Comparison of ENCODE assay signal across 36 mouse cellular contexts in the genomic region with DNA sequence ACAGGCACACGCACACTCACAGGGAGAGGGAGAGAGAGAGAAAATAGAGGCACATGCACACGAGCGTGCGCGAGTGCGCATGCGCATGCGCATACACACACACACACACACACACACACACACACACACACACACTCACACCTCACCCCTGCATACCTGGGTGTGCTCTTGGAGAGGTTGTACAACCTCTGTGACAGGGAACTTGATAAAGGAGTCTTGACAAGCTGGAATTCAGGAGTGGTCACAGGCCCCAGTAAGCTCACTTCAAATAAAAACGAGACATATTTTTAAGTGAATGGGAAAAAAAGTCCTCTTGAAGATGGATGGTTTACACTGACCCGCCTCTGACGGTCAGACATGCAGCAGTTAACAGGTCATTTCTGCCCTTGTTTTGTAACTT. TPM values are rescaled to one million over a fixed set of nuclear protein-coding genes. Genes with fewer than 3 reads are reported as not detected.
"Had no signal": no experiment of that assay in that cellular context is flagged by ENCODE, and none has a peak within 500 bp of the region (broad histone marks: within the 10 kb centered on the region; RNA-seq: fewer than 3 reads in every experiment).

No protein-coding gene starts in this region.

- H3K27me3 ChIP-seq: embryonic facial prominence, embryonic 12.5 days; embryonic facial prominence, embryonic 13.5 days; embryonic facial prominence, embryonic 15.5 days; forebrain, embryonic 12.5 days; forebrain, embryonic 13.5 days; forebrain, embryonic 15.5 days had no signal

- H3K9ac ChIP-seq: embryonic facial prominence, embryonic 12.5 days; embryonic facial prominence, embryonic 13.5 days; embryonic facial prominence, embryonic 15.5 days; forebrain, embryonic 12.5 days; forebrain, embryonic 13.5 days; forebrain, embryonic 15.5 days; forebrain, postnatal 0 days had no signal

- H3K4me2 ChIP-seq: embryonic facial prominence, embryonic 12.5 days; embryonic facial prominence, embryonic 13.5 days; embryonic facial prominence, embryonic 15.5 days; forebrain, embryonic 12.5 days; forebrain, embryonic 13.5 days; forebrain, embryonic 15.5 days had no signal

- DNase-seq: cerebellum, adult 2 months; cerebellum, adult 8-10 months; cerebellum, adult 9-10 months; cerebellum, adult 9-11 months; cerebellum, postnatal 10 days; cerebellum, postnatal 14 days; cerebellum, postnatal 25 days; cerebellum, postnatal 36 days; embryo, embryonic 11 days; forebrain, postnatal 0 days; gastrocnemius, adult 2 months; gastrocnemius, postnatal 10 days; gastrocnemius, postnatal 14 days; gastrocnemius, postnatal 25 days; gastrocnemius, postnatal 36 days; heart, adult 11 months; heart, adult 18-20 months had no signal

- ATAC-seq: forebrain, embryonic 13.5 days; forebrain, embryonic 14.5 days; forebrain, embryonic 15.5 days; forebrain, embryonic 16.5 days; forebrain, postnatal 0 days had no signal

- H3K4me1 ChIP-seq: embryonic facial prominence, embryonic 10.5 days; embryonic facial prominence, embryonic 12.5 days; embryonic facial prominence, embryonic 13.5 days; embryonic facial prominence, embryonic 15.5 days; forebrain, embryonic 10.5 days; forebrain, embryonic 12.5 days; forebrain, embryonic 13.5 days had no signal

- H3K4me3 ChIP-seq: embryonic facial prominence, embryonic 10.5 days; embryonic facial prominence, embryonic 12.5 days; embryonic facial prominence, embryonic 13.5 days; embryonic facial prominence, embryonic 15.5 days; erythroblast, embryonic 14.5 days; forebrain, embryonic 10.5 days; forebrain, embryonic 12.5 days; forebrain, embryonic 13.5 days; forebrain, embryonic 15.5 days; gastrocnemius, adult 2 months had no signal

- H3K9me3 ChIP-seq: embryonic facial prominence, embryonic 10.5 days; embryonic facial prominence, embryonic 12.5 days; embryonic facial prominence, embryonic 13.5 days; embryonic facial prominence, embryonic 15.5 days; forebrain, embryonic 10.5 days; forebrain, embryonic 12.5 days; forebrain, embryonic 13.5 days; forebrain, embryonic 15.5 days had no signal

- H3K27ac ChIP-seq: embryonic facial prominence, embryonic 10.5 days; embryonic facial prominence, embryonic 12.5 days; embryonic facial prominence, embryonic 13.5 days; embryonic facial prominence, embryonic 15.5 days; forebrain, embryonic 10.5 days; forebrain, embryonic 12.5 days; forebrain, embryonic 13.5 days; forebrain, embryonic 15.5 days; gastrocnemius, adult 2 months had no signal

RNA-seq across cellular contexts. Expression of gene Aqp6, which starts 20.9 kb away (rescaled TPM):
- total RNA-seq: common myeloid progenitor, adult 5-6 weeks; forebrain, postnatal 0 days; gastrocnemius, adult 18-20 months; gastrocnemius, adult 2 months; gastrocnemius, adult 8-10 months; gastrocnemius, postnatal 10 days; gastrocnemius, postnatal 14 days; gastrocnemius, postnatal 25 days; gastrocnemius, postnatal 36 days; gastrocnemius, postnatal 4 days; granulocyte monocyte progenitor cell, adult 5-6 weeks had no signal
- polyA plus RNA-seq: embryonic facial prominence, embryonic 10.5 days; embryonic facial prominence, embryonic 11.5 days; embryonic facial prominence, embryonic 13.5 days; embryonic facial prominence, embryonic 14.5 days; embryonic facial prominence, embryonic 15.5 days; erythroblast, embryonic 14.5 days; forebrain, embryonic 10.5 days; forebrain, embryonic 11.5 days; forebrain, embryonic 12.5 days; forebrain, embryonic 13.5 days; forebrain, embryonic 15.5 days; forebrain, embryonic 16.5 days; forebrain, postnatal 0 days had no signal

RNA-seq across cellular contexts. Expression of gene Aqp5, which starts 31.5 kb away (rescaled TPM):
- total RNA-seq: common myeloid progenitor, adult 5-6 weeks; gastrocnemius, adult 2 months; gastrocnemius, adult 8-10 months; gastrocnemius, postnatal 14 days; gastrocnemius, postnatal 25 days; gastrocnemius, postnatal 36 days; gastrocnemius, postnatal 4 days; granulocyte monocyte progenitor cell, adult 5-6 weeks had no signal
- polyA plus RNA-seq: embryonic facial prominence, embryonic 10.5 days; embryonic facial prominence, embryonic 11.5 days; erythroblast, embryonic 14.5 days; forebrain, embryonic 10.5 days; forebrain, embryonic 15.5 days had no signal

RNA-seq across cellular contexts. Expression of gene Aqp2, which starts 43.2 kb away (rescaled TPM):
- total RNA-seq: common myeloid progenitor, adult 5-6 weeks; forebrain, postnatal 0 days; gastrocnemius, adult 18-20 months; gastrocnemius, adult 2 months; gastrocnemius, adult 8-10 months; gastrocnemius, postnatal 10 days; gastrocnemius, postnatal 14 days; gastrocnemius, postnatal 25 days; gastrocnemius, postnatal 36 days; gastrocnemius, postnatal 4 days; granulocyte monocyte progenitor cell, adult 5-6 weeks; heart, adult 18-20 months had no signal
- polyA plus RNA-seq: embryonic facial prominence, embryonic 10.5 days; embryonic facial prominence, embryonic 11.5 days; embryonic facial prominence, embryonic 12.5 days; embryonic facial prominence, embryonic 13.5 days; embryonic facial prominence, embryonic 15.5 days; erythroblast, embryonic 14.5 days; forebrain, embryonic 10.5 days; forebrain, embryonic 11.5 days; forebrain, embryonic 12.5 days; forebrain, embryonic 13.5 days; forebrain, embryonic 14.5 days; forebrain, embryonic 15.5 days; forebrain, embryonic 16.5 days; forebrain, postnatal 0 days had no signal

RNA-seq across cellular contexts. Expression of gene Asic1, which starts 48.1 kb away (rescaled TPM):
- total RNA-seq: common myeloid progenitor, adult 5-6 weeks; gastrocnemius, adult 8-10 months; granulocyte monocyte progenitor cell, adult 5-6 weeks had no signal
- polyA plus RNA-seq: erythroblast, embryonic 14.5 days had no signal
